Mouse (Mus musculus) thymus, postnatal 10 days (tissue): ENCODE measurements around the gene Ccdc60.
"Not testable (repeated sequence)": the region's sequence is repeated elsewhere in the genome, so short reads cannot be mapped to it uniquely, and the experiment has no call there.

Experiments
- DNase-seq, 2 experiments: peaks; one replicate each; pipeline ENCODE4 v3.0.0; 2021; ENCODE audit warnings: low spot score in 2 of 2

The Ccdc60 gene

GRCm38 (mm10) chr5:116288849-116289570, at the start of gene Ccdc60:
Gene Ccdc60, minus strand, starts transcription at chr5:116288985.
- DNase-seq, result peak; percentile 54 to 61

- no peak for DNase-seq
Observed at GRCm38 (mm10) chr5:116336191-116336590, 47.4 kb upstream of the Ccdc60 start.

- no peak for DNase-seq
Observed at GRCm38 (mm10) chr5:116328911-116329310, 40.1 kb upstream of the Ccdc60 start.

- DNase-seq, result no peak
Observed at GRCm38 (mm10) chr5:116323401-116323800, 34.6 kb upstream of the Ccdc60 start.

- no peak for DNase-seq
Observed at GRCm38 (mm10) chr5:116322365-116323027, 33.7 kb upstream of the Ccdc60 start.

GRCm38 (mm10) chr5:116313711-116314110, 24.9 kb upstream of the Ccdc60 start:
- no peak for DNase-seq

GRCm38 (mm10) chr5:116312111-116312737, 23.4 kb upstream of the Ccdc60 start:
- no peak for DNase-seq

GRCm38 (mm10) chr5:116311636-116312035, 22.9 kb upstream of the Ccdc60 start:
- no peak for DNase-seq

- no peak for DNase-seq
Observed at GRCm38 (mm10) chr5:116309383-116309801, 20.6 kb upstream of the Ccdc60 start.

- no peak for DNase-seq
Observed at GRCm38 (mm10) chr5:116305557-116305956, 16.8 kb upstream of the Ccdc60 start.

- not testable (repeated sequence) for DNase-seq
Observed at GRCm38 (mm10) chr5:116305146-116305545, 16.4 kb upstream of the Ccdc60 start.

GRCm38 (mm10) chr5:116300984-116301383, 12.2 kb upstream of the Ccdc60 start:
- DNase-seq, result no peak

- no peak for DNase-seq
Observed at GRCm38 (mm10) chr5:116293501-116293900, 4.7 kb upstream of the Ccdc60 start.

GRCm38 (mm10) chr5:116290584-116290983, 1.8 kb upstream of the Ccdc60 start:
- no peak for DNase-seq

- DNase-seq, result no peak
Observed at GRCm38 (mm10) chr5:116289897-116290296, 1.1 kb upstream of the Ccdc60 start.

- no peak for DNase-seq
Observed at GRCm38 (mm10) chr5:116288183-116288582, 602 bp downstream of the Ccdc60 start.

GRCm38 (mm10) chr5:116285532-116286176, 3.1 kb downstream of the Ccdc60 start:
- no peak for DNase-seq

- no peak for DNase-seq
Observed at GRCm38 (mm10) chr5:116280518-116280917, 8.3 kb downstream of the Ccdc60 start.

GRCm38 (mm10) chr5:116278436-116278918, 10.3 kb downstream of the Ccdc60 start:
- no peak for DNase-seq

- no peak for DNase-seq
Observed at GRCm38 (mm10) chr5:116277951-116278350, 10.8 kb downstream of the Ccdc60 start.

GRCm38 (mm10) chr5:116274818-116275217, 14.0 kb downstream of the Ccdc60 start:
- no peak for DNase-seq

GRCm38 (mm10) chr5:116274365-116274764, 14.4 kb downstream of the Ccdc60 start:
- no peak for DNase-seq
